Mouse (Mus musculus): ENCODE measurements around the gene Gm49396. TPM values are rescaled to one million over a fixed set of nuclear protein-coding genes. Genes with fewer than 3 reads are reported as not detected.

The Gm49396 gene
- polyA plus RNA-seq, 1 experiment, result 8.7 TPM

DNA sequence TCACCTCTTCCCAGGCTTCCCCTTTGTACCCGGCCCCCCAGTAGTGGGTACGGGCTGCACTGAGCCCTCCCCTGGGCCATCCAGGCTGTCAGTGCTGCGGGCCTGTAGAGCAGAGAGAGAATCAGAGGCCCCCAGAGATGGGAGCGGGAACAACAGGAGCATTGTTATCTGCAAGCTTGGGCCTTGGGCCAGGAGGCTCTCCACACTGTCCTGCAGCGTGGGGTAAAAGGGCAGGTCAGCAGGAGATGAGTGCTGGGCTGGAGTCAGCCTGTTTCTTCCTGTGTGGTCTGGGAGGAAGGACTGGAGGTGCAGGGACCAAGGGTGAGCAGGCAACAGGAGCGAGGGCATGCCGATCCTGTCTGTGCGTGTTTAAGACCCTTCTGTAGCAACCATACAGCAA is 30.2 kb upstream of the Gm49396 start:
- TF ChIP-seq CTCF (IDR thresholded peaks at IDR 0.05; ENCODE audit: borderline replicate concordance, extremely low read depth, insufficient read depth, insufficient read length), result no peak
- no peak for TF ChIP-seq POLR2A (IDR thresholded peaks at IDR 0.05; ENCODE audit: borderline replicate concordance, extremely low read depth, insufficient read depth, insufficient read length, poor library complexity, severe bottlenecking)
- DNase-seq (ENCODE audit: low read depth), result peak; percentile 55

DNA sequence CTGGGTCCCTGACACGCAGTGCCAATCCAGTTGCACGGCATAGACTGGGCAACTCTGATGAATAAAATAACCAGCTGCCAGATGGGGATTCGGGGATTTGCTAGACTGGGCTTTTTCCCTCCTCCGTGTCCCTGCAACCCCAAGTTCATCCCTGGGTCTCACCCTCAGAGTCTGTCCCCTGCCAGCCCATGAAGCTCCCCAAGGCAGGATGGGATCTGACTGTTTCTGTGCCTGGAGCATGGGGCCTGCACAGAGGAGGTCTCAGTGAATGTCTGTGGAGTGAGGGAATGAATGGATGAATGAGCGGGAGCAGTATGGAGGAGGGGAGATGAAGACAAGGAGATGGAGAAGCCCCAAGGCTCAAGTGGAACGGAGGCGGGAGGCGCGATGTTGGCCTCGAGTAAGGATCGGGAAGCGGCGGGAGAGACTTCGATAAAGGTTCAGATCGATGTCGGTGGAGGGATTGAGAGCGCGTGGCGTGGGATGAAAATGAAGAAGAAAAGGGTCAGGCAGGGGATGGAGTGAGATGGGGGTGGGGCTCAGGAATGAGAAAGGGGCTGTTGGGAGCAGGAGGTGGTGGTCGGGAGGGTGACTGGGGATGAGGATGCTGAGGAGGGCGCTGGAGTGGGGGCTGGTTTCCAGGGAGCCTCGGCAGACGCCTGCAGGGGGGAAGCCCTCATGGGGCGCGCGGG is 29.1 kb upstream of the Gm49396 start:
- TF ChIP-seq CTCF (IDR thresholded peaks at IDR 0.05; ENCODE audit: borderline replicate concordance, extremely low read depth, insufficient read depth, insufficient read length), result no peak
- no peak for TF ChIP-seq POLR2A (IDR thresholded peaks at IDR 0.05; ENCODE audit: borderline replicate concordance, extremely low read depth, insufficient read depth, insufficient read length, poor library complexity, severe bottlenecking)
- peak; percentile 68 for DNase-seq (ENCODE audit: low read depth)

DNA sequence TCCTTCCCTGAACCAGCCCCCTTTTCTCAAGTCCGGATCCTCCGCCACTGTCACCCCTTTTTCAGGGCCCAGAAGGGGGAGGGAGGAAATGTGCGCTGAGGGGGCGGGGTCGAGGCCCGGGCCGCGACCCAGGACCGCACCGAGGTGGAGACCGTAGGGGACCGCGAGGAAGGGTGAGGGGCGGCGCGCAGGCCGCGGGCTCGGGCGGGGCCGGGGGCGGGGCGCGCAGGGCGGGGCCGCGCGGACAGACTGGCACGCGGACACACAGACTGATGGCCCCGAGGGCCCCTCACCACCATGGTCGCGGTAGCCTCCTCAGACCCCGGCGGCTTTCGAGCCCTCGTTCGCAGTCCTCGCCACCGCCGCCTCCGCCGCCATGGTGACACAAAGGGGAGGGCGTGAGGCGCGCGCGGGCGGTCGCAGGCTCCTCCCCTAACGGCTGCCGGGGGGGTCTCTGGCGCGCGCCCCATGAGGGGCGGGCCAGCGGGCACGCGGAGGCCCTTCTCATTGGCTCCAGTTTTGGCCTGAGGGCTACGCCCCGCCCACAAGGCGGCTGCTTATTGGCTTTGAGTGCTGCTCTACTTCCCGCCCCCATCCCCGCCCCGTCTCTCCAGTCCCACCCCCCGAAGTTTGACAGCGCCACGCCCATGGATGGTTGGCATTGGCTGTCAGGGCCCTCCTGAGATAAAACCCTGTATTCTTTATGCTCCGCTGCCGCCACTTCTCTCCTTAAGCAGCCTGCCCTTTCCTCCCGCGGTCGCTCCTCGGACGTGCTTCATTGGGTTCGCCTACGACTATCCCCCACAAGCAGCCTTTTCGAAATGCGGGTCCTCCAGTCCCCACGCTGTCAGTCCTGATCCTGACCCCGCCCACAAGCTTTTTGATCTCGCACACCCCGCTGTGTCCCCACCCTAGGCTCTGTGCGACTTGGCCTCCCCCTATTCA is 28.2 kb upstream of the Gm49396 start, which contains the start of gene Arhgap33:
Gene Arhgap33 (minus strand): TSS at position 428 of the 945 bp plus-strand sequence.
- TF ChIP-seq POLR2A (IDR thresholded peaks at IDR 0.05; ENCODE audit: borderline replicate concordance, extremely low read depth, insufficient read depth, insufficient read length, poor library complexity, severe bottlenecking), result peak; percentile 64
- no peak for TF ChIP-seq CTCF (IDR thresholded peaks at IDR 0.05; ENCODE audit: borderline replicate concordance, extremely low read depth, insufficient read depth, insufficient read length)
- peak; percentile 99 for DNase-seq (ENCODE audit: low read depth)

DNA sequence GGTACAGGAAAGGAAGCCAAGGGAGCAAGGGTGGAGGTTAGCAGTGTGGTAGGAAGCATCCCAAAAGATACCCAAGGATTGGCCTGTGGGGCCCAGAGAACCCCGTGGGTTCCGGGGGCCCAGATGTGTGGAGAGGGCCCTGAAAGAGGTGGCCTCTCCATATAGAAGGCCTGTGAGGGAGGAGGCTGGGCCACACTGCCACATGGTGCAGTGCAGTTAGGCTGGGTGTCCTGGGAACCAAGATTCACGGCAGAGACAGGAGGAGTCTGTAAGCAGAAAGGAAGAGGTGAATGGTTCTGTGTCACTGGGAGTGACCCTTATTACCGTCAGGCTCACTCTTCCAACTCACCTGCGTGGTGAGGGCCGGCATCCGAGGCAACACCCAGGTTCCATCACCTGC is 22.6 kb upstream of the Gm49396 start:
- TF ChIP-seq CTCF (IDR thresholded peaks at IDR 0.05; ENCODE audit: borderline replicate concordance, extremely low read depth, insufficient read depth, insufficient read length) (no peak), POLR2A (IDR thresholded peaks at IDR 0.05; ENCODE audit: borderline replicate concordance, extremely low read depth, insufficient read depth, insufficient read length, poor library complexity, severe bottlenecking) (no peak)
- no peak for DNase-seq (ENCODE audit: low read depth)

DNA sequence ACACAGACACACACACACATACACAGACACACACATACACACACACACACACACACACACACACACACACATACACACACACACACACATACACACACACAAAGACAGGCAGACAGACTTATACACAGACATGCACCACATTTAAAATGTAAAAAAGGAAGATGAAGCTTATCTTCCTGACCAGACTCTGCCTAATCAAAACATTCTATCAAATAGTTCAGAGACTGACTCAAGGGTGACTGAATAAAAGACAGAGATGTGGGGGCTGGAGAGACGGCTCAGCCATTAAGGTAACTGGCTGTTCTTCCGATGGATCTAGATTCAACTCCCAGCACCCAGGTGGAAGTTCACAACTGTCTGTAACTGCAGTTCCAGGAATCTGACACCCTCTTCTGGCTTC is 18.8 kb upstream of the Gm49396 start:
- TF ChIP-seq POLR2A (IDR thresholded peaks at IDR 0.05; ENCODE audit: borderline replicate concordance, extremely low read depth, insufficient read depth, insufficient read length, poor library complexity, severe bottlenecking) (no peak), CTCF (IDR thresholded peaks at IDR 0.05; ENCODE audit: borderline replicate concordance, extremely low read depth, insufficient read depth, insufficient read length) (no peak)
- no peak for DNase-seq (ENCODE audit: low read depth)

DNA sequence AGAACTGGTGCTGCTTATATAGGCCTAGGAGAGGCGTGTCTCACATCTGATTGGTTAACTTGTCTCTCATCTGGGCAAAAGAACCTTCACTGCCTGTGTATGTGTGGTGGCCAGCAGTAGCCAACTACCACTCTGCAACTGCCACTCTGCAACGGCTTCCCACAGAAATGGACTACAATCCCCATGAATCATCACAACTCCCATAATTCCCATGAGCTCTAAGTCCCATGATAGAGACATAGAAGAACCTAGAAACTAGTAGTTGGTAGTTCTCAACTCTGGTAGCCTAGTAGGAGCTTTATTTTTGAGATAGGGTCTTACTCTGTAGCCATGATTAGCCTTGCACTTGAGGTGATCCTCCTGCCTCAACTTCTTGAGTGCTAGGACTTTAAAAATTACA is 13.3 kb upstream of the Gm49396 start:
- TF ChIP-seq POLR2A (IDR thresholded peaks at IDR 0.05; ENCODE audit: borderline replicate concordance, extremely low read depth, insufficient read depth, insufficient read length, poor library complexity, severe bottlenecking) (no peak), CTCF (IDR thresholded peaks at IDR 0.05; ENCODE audit: borderline replicate concordance, extremely low read depth, insufficient read depth, insufficient read length) (no peak)

DNA sequence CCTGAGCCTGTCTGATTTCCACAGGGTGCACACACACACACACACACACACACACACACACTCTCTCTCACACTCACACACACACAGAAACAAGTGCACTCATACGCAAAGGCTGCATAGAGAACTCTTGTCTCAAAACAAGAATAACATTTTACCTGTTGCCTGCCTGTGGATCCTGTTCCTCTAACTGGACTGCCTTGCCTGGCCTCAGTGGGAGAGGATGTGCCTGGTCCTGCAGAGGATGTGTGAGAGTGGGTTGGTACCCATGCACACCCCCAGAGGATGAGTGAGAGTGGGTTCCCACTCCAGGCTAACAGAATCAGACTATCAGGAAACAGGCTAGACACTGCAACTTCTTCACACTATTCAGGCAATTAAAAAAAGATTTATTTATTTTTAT is 12.5 kb upstream of the Gm49396 start:
- TF ChIP-seq POLR2A (IDR thresholded peaks at IDR 0.05; ENCODE audit: borderline replicate concordance, extremely low read depth, insufficient read depth, insufficient read length, poor library complexity, severe bottlenecking) (no peak), CTCF (IDR thresholded peaks at IDR 0.05; ENCODE audit: borderline replicate concordance, extremely low read depth, insufficient read depth, insufficient read length) (no peak)
- DNase-seq (ENCODE audit: low read depth), result no peak

More for the DNA sequence above, 13.3 kb upstream of the Gm49396 start:
- no peak for DNase-seq (ENCODE audit: low read depth)

DNA sequence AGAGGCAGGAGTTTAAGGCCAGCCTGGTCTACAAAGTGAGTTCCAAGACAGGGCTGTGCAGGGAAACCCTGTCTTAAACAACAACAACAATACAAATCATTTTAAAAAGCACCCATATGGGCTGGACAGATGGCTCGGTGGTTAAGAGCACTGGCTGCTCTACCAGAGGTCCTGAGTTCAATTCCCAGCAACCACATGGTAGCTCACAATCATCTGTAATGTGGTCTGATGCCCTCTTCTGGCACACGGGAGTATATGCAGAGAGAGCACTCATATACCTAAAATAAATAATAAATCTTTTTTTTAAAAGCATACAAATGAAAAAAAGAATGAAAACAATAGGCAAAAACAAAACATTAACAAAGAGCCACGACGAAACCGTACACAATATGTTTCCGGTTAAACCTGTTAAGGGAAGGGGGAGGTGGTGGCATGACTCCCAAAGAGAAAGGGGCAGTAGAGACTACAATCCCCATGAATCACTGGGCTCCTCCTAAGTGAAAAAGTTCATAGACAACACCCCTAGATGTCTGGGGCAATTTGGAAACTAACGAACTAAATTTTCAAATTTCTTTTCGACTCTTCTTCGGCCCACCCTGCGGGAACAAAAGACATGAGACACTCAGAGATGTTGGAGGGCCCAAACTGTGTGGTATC is 11.6 kb upstream of the Gm49396 start:
- TF ChIP-seq POLR2A (IDR thresholded peaks at IDR 0.05; ENCODE audit: borderline replicate concordance, extremely low read depth, insufficient read depth, insufficient read length, poor library complexity, severe bottlenecking), result no peak
- TF ChIP-seq CTCF (IDR thresholded peaks at IDR 0.05; ENCODE audit: borderline replicate concordance, extremely low read depth, insufficient read depth, insufficient read length), result peak; percentile 28; the same call in 1 of the 2 replicates
- DNase-seq (ENCODE audit: low read depth), result peak; percentile 92

DNA sequence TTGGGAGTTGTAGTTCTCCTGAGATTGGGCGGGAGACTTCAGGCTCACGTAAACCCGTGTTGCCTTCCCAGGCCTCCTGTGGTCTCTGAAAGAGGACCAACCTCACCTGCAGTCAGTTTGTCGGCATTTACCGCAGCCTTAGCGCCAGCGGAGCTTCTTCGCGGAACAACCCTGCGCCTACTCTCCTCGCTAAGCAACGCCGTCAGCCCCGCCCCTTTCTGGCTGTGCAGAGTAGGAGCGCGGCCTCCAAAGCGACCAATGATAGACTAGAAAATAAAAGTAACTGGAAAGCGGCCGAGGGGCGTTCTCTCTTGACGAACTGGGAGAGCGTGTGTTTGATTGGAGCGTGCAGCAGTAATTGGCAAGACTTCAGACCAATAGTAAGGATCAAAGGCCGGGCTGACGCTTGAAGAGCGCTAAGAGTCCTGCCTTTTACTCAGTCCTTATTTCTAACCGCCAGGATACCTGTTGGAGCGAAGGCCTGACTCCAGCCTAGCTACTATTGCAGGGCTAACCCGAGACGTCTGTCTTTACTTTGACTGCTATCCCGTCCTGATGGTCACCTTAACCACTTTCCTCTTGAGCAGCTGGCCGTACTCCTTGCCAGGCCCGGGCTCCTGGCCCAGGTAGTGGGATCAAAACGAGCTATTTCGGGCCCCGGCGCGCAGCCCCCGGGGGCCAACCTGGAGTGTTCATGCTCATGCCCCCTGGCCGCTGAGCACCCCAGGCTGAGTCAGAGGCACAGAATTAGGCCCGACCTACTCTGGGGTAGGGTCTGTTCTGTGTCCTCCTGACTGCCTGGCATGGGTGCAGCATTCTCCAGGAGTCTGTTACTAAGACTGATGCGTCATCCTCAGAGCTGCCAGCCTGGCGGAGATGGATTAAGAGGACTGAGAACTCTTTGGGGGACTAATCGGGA is 10.8 kb upstream of the Gm49396 start, which contains the start of the genes Hspb6 and Proser3:
Gene Hspb6 (plus strand): TSS at position 77 of the 919 bp plus-strand sequence.
Gene Proser3 (minus strand): TSS at position 198 of the 919 bp plus-strand sequence.
- TF ChIP-seq POLR2A (IDR thresholded peaks at IDR 0.05; ENCODE audit: borderline replicate concordance, extremely low read depth, insufficient read depth, insufficient read length, poor library complexity, severe bottlenecking) (peak; percentile 23; the same call in 1 of the 2 replicates), CTCF (IDR thresholded peaks at IDR 0.05; ENCODE audit: borderline replicate concordance, extremely low read depth, insufficient read depth, insufficient read length) (no peak)
- DNase-seq (ENCODE audit: low read depth), result peak; percentile 100

DNA sequence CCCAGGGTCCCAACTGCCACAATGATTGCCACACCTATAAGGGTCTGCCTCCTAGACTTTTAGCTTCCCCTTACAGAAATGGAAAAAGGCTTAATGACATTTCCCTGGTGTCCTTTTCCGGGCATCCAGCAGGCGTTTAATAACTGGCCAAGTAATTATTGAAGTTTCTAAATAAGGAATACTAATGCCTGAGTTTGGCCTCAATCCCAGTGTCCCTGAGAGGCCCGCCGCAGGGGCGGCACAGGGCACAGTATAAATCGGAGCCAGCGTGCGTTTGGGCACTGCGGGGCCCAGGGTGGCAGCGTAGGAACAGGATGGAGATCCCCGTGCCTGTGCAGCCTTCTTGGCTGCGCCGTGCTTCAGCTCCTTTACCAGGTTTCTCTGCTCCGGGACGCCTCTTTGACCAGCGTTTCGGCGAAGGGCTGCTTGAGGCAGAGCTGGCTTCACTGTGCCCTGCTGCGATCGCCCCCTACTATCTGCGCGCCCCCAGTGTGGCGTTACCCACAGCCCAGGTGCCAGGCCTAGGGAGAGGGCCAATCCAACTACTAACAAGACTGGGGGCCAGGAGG is 10.0 kb upstream of the Gm49396 start:
- peak; percentile 65 for DNase-seq (ENCODE audit: low read depth)
- TF ChIP-seq POLR2A (IDR thresholded peaks at IDR 0.05; ENCODE audit: borderline replicate concordance, extremely low read depth, insufficient read depth, insufficient read length, poor library complexity, severe bottlenecking) (no peak), CTCF (IDR thresholded peaks at IDR 0.05; ENCODE audit: borderline replicate concordance, extremely low read depth, insufficient read depth, insufficient read length) (no peak)

Measured in brain, embryonic 14.5 days (tissue).